Mouse (Mus musculus): ENCODE results near the gene Vmn1r192. TPM values are rescaled to one million over a fixed set of nuclear protein-coding genes. Genes with fewer than 3 reads are reported as not detected.
"Not testable (repeated sequence)": the region's sequence is repeated elsewhere in the genome, so short reads cannot be mapped to it uniquely, and the experiment has no call there.

Gene Vmn1r192
- not detected for polyA plus RNA-seq (2017; shearing (Covaris generic))

DNA sequence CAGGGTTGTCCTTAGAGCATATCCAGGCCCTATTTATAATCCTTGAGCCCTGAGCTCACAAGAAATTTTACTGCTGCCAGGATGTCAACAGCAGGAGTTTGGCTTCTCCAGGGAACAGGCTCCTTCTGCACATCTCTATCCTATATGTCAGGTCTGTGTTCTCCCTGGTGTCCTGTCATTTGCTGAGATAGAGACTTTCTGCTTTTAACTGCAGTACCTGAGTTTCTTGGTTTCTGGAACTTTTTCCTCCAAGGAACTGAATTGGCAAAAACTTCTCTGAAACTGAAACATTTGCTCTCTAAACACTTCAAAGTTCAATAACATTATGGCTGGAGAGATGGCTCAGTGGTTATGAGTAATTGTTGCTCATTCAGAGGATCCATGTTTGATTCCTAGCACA is at the start of gene Vmn1r192:
TSS of gene Vmn1r192 (minus strand) at position 101 of the 400 bp plus-strand sequence.
- ATAC-seq: no peak

DNA sequence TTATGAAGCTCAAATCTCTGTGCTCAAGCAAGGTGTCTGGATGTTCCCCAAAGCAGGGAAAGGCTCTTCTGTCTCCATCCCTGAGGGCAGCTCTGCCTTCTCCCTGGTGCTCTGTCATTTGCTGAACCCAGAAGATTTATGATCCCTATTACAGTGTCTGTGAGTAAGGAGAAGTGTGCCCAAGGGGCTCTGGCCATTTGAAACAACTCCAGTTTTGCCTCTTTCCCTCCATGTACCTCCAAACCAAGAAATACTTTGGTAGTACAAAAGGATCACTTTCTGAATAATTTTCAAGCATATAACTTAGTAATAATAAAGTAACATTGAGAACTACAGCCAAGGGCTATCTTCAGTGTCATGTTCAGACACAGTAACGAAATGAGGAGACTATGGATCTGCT is 32.1 kb upstream of the Vmn1r192 start, which contains the start of gene Vmn1r193:
TSS of gene Vmn1r193 (minus strand) at position 101 of the 400 bp plus-strand sequence.
- ATAC-seq: not testable (repeated sequence)

DNA sequence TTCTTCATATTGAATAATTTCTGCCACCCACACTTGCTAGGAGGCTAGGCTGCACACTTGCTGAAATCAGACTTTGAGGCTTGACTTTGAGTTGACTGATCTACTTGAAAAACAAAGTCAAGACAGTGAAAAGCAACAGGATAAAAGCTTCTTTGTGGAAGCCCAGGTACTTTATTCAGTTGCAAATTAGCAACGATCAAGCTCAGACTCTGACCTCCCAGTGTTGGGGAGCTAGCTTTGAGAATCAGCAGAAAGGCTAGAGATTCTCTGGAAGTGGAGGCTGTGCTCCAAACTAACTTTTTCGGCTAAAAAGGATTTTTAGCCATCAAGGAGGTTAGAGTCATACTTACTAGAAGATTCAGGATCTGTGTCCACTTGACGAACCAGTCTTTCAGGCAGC is 1.8 kb upstream of the Vmn1r192 start:
- ATAC-seq: not testable (repeated sequence)

DNA sequence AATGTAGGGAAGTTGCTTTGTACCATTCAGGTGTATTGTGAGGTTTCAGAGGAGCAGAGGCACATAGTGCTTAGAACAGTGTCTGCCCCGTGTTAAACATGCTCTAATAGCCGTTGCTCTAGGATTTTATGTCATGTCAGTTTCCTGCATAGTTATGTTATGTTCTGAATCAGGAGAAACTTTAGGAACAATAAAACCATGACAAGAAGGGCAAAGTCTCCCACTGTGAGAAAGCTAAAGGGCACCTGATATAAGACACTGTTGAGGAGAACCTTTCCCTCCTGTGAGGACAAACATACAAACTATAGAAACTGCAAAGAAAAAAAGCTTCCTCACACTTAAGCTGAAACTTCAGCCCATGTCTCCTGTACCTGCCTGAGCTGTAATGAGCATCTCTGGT is 556 bp downstream of the Vmn1r192 start:
- no peak for ATAC-seq

DNA sequence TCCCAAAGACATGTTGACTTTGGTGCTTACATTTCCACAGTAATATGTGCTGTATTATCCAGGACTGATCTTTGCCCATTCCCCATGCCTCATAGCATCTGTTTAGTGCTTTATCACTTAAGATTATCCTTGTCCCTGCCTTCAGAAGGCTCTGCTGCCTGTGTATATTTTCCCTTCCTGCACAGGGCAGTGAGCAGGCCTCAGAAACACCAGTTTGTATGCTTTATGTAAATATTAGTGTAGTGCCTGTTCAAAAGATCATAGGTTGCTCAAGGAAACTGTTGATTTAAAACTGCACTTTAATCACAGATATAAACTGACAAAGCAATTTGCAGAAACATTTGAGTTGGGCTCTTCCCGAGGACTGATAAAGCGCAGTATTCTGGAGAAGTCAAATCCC is 1.6 kb downstream of the Vmn1r192 start:
- no peak for ATAC-seq

DNA sequence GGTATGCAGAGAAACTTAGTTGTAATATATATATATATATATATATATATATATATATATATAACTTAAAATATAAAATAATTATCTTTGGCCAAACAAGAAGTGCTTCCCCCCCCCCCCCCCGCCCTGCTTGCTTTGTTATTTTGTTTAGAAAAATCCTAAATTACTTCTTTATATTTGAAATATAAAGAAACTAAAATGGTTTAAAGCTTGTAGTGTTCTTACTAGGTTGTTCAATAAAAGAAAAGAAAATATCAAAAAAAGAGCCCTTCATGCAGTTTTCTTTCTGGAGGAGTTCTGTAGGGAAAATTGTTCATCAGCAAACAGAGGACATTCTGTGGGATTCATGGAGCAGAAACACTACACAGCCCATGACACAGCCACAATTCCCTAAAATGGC is 7.1 kb downstream of the Vmn1r192 start, which contains the start of gene Vmn1r191:
TSS of gene Vmn1r191 (minus strand) at position 101 of the 400 bp plus-strand sequence.
- ATAC-seq: no peak

DNA sequence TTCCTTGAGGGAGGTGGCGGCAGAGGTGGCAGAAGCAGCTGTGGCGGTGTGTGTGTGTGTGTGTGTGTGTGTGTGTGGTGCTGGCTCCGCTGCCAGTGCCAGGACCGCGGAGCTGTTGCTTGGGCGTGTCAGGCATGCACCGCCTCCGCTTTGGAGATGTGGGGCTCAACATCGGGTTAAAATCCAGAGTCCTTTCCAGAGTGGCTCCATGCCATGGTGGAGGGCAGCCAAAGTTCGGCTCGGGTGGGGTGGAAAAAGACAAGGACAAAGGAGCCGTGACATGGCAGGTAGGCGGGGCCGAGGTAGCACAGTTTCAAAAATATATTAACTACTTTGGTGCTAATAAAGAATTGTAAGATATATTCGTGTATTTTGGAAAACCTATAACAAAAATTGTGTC is 22.5 kb downstream of the Vmn1r192 start:
- no peak for ATAC-seq

DNA sequence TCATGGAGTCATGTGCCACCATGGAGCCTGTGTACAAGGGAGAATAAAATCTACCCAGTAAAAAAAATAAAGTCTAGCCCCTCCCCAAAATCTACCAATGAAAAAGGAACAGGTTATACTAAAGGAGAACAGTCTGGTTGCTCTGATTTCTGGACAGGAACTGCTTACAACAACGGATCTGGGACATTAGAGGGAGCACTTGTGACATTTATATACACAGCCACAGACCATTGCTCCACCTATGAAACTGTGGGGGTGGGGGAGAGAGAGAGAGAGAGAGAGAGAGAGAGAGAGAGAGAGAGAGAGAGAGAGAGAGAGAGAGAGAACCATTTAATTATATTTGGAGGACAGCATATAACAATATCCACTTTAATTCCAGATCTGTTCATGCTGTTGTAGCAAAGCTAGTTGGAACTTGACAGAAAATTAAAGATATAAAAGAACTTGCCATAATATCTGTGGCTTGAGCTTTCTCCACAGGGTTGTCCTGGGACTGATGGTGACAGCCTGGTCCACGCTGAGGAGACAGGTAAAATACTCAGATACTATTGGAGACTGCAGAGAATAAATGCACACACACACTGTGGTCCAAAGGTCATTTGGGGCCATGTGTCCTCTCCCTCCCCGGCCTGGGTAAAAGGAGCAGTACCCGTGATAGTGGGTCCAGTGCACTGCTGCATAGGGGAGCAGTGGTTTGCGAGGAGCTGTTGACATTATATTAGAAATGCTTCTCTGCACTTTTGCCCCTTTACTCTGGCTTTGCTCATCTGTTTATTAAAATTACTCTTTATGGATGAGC is 54.2 kb downstream of the Vmn1r192 start:
- ATAC-seq: not testable (repeated sequence)

Other genes starting within 250 kb of the Vmn1r192 start
- gene Zfp184, start 246.0 kb downstream of the Vmn1r192 start, polyA plus RNA-seq (2017; shearing (Covaris generic)): not detected
- not detected for gene Pom121l2, start 209.9 kb downstream of the Vmn1r192 start, polyA plus RNA-seq (2017; shearing (Covaris generic))
- under 1 TPM; 0.19 to 0.48 TPM for gene Prss16, start 181.4 kb downstream of the Vmn1r192 start, polyA plus RNA-seq (2017; shearing (Covaris generic))
- 100 to 1,000 TPM in 1 of 2 experiments, not detected in 1; 174 TPM for gene Hist1h2ah, start 155.6 kb downstream of the Vmn1r192 start, polyA plus RNA-seq (2017; shearing (Covaris generic))
- gene Hist1h2bk, start 155.3 kb downstream of the Vmn1r192 start, polyA plus RNA-seq (2017; shearing (Covaris generic)): 1 to 10 TPM; 2.6 to 4.2 TPM
- 10 to 100 TPM in 1 of 2 experiments, 1 to 10 TPM in 1; 5.9 to 14.6 TPM for gene Hist1h4i, start 149.8 kb downstream of the Vmn1r192 start, polyA plus RNA-seq (2017; shearing (Covaris generic))
- not detected for gene Hist1h2ag, start 148.2 kb downstream of the Vmn1r192 start, polyA plus RNA-seq (2017; shearing (Covaris generic))
- gene Hist1h2bj, start 147.9 kb downstream of the Vmn1r192 start, polyA plus RNA-seq (2017; shearing (Covaris generic)): 10 to 100 TPM in 1 of 2 experiments, 1 to 10 TPM in 1; 4.4 to 13.9 TPM
- not detected for gene Vmn1r188, start 106.7 kb downstream of the Vmn1r192 start, polyA plus RNA-seq (2017; shearing (Covaris generic))
- gene Vmn1r189, start 85.3 kb downstream of the Vmn1r192 start, polyA plus RNA-seq (2017; shearing (Covaris generic)): not detected
- not detected for gene Vmn1r191, start 7.2 kb downstream of the Vmn1r192 start, polyA plus RNA-seq (2017; shearing (Covaris generic))
- gene Vmn1r193, start 32.0 kb upstream of the Vmn1r192 start, polyA plus RNA-seq (2017; shearing (Covaris generic)): not detected
- not detected for gene Vmn1r194, start 53.1 kb upstream of the Vmn1r192 start, polyA plus RNA-seq (2017; shearing (Covaris generic))
- not detected for gene Vmn1r195, start 79.4 kb upstream of the Vmn1r192 start, polyA plus RNA-seq (2017; shearing (Covaris generic))
- not detected for gene Vmn1r196, start 98.8 kb upstream of the Vmn1r192 start, polyA plus RNA-seq (2017; shearing (Covaris generic))
- gene Vmn1r197, start 133.4 kb upstream of the Vmn1r192 start, polyA plus RNA-seq (2017; shearing (Covaris generic)): under 1 TPM in 1 of 2 experiments, not detected in 1; 0.08 TPM
- under 1 TPM in 1 of 2 experiments, not detected in 1; 0.07 TPM for gene Vmn1r198, start 159.2 kb upstream of the Vmn1r192 start, polyA plus RNA-seq (2017; shearing (Covaris generic))
- gene Vmn1r199, start 188.7 kb upstream of the Vmn1r192 start, polyA plus RNA-seq (2017; shearing (Covaris generic)): not detected
- gene Vmn1r200, start 199.2 kb upstream of the Vmn1r192 start, polyA plus RNA-seq (2017; shearing (Covaris generic)): not detected